Mouse (Mus musculus) kidney, embryonic 15.5 days (tissue): ENCODE results near the gene Pink1. TPM values are rescaled to one million over a fixed set of nuclear protein-coding genes. Genes with fewer than 3 reads are reported as not detected.
A peak's percentile ranks its signal among the peaks of the same experiment; 100 is the strongest.

Experiments
- ATAC-seq: fragments of 200-750 bp; cut with Nextera tagmentation; replicated peaks from 2 replicates; pipeline ENCODE4 v1.8.0; 2017; ENCODE audit warnings: moderate TSS enrichment; ENCODE audit not compliant: low FRiP score
- H3K27ac ChIP-seq: fragments of 300-500 bp; sonication (generic); 2 replicates; pipeline ENCODE4 v1.5.1; 2015; ENCODE audit warnings: mild to moderate bottlenecking, inconsistent platforms
- H3K27me3 ChIP-seq: fragments of 300-500 bp; sonication (generic); 2 replicates; pipeline ENCODE4 v1.6.1; 2015; ENCODE audit warnings: inconsistent platforms
- H3K36me3 ChIP-seq: fragments of 300-500 bp; sonication (generic); 2 replicates; pipeline ENCODE4 v1.6.1; 2015; ENCODE audit warnings: inconsistent platforms
- H3K4me1 ChIP-seq: fragments of 300-500 bp; sonication (generic); 2 replicates; pipeline ENCODE4 v1.6.1; 2015; ENCODE audit warnings: inconsistent platforms
- H3K4me2 ChIP-seq: fragments of 300-500 bp; sonication (generic); 2 replicates; pipeline ENCODE4 v1.6.1; 2015; ENCODE audit warnings: moderate library complexity, mild to moderate bottlenecking, inconsistent platforms
- H3K4me3 ChIP-seq: fragments of 300-500 bp; sonication (generic); replicated peaks from 2 replicates; pipeline ENCODE4 v1.5.1; 2015; ENCODE audit warnings: mild to moderate bottlenecking, inconsistent platforms
- H3K9ac ChIP-seq: fragments of 300-500 bp; sonication (generic); 2 replicates; pipeline ENCODE4 v1.6.1; 2015; ENCODE audit warnings: mild to moderate bottlenecking, inconsistent platforms
- H3K9me3 ChIP-seq: fragments of 300-500 bp; sonication (generic); replicated peaks from 2 replicates; pipeline ENCODE4 v1.6.1; 2016; ENCODE audit warnings: inconsistent platforms
- WGBS: fragments of 180-500 bp; shearing (Covaris S2); methylation state at CpG from one replicate; pipeline ENCODE4 v1.1.7; 2015; ENCODE audit warnings: mixed read lengths; 5-methylcytosine and 5-hydroxymethylcytosine counted together
- microRNA-seq: library from miRNA; unstranded; fragments of <30 nt; microRNA quantifications from one replicate; pipeline ENCODE4, GENCODE M21; 2016
- polyA plus RNA-seq: library from polyadenylated mRNA; unstranded; fragments of >200 nt; fragmentation: Nextera tagmentation; extraction: Ambion mirVana; gene quantifications from 2 replicates; pipeline ENCODE4 v1.2.1, GENCODE M21; 2015

Gene Pink1
- polyA plus RNA-seq, 1 experiment from 2014 or later, result 50.3 TPM

- Histone ChIP-seq H3K4me2 (no peak overlapping the region), H3K9ac (no peak overlapping the region), H3K4me3 (no peak overlapping the region), H3K27me3 (no peaks in the 10 kb centered on the region), H3K27ac (no peak overlapping the region), H3K9me3 (no peaks in the 10 kb centered on the region), H3K4me1 (peaks cover 2% of the 10 kb centered on the region; the same call in 1 of the 2 replicates), H3K36me3 (no peaks in the 10 kb centered on the region)
- 81% methylated on average over 12 of the region's 12 CpGs for WGBS
- no peak for ATAC-seq
These were observed 39.7 kb downstream of the Pink1 start for GRCm38 (mm10) chr4:138286411-138286810.

GRCm38 (mm10) chr4:138282834-138283233 is 43.3 kb downstream of the Pink1 start:
- Histone ChIP-seq H3K27ac (no peak overlapping the region), H3K4me2 (no peak overlapping the region), H3K27me3 (no peaks in the 10 kb centered on the region), H3K4me3 (no peak overlapping the region), H3K4me1 (no peaks in the 10 kb centered on the region), H3K36me3 (no peaks in the 10 kb centered on the region), H3K9me3 (no peaks in the 10 kb centered on the region), H3K9ac (no peak overlapping the region)
- 29% methylated on average over 4 of the region's 4 CpGs for WGBS
- ATAC-seq, result peak; percentile 70

DNA sequence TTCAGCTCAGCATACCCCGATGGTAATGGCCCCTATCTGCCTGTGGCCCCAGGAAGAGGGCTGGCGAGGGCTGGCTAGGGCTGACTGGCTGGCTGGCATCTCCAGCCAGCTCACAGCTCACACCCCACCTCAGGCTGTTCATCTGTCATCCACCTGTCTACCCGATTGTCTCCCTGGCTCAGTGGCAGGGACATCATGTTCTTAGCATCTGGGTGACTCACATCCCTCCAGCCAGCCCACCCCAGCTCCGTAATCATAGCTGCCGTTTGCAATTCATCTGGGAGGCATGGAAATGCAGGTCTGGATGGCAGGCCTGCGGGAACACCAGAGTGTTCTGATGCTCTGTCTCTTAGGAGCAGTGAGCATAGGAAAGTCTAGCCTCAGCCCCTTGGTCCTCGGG is 47.8 kb downstream of the Pink1 start:
- Histone ChIP-seq H3K4me1 (no peaks in the 10 kb centered on the region), H3K27ac (no peak overlapping the region), H3K27me3 (no peaks in the 10 kb centered on the region), H3K36me3 (no peaks in the 10 kb centered on the region), H3K9ac (no peak overlapping the region), H3K4me3 (no peak overlapping the region), H3K9me3 (no peaks in the 10 kb centered on the region), H3K4me2 (no peak overlapping the region)
- ATAC-seq, result no peak
- WGBS, result 60% methylated on average over 7 of the region's 7 CpGs

GRCm38 (mm10) chr4:138272011-138272997 is 53.8 kb downstream of the Pink1 start:
- Histone ChIP-seq H3K4me1 (no peaks in the 10 kb centered on the region), H3K4me2 (no peak overlapping the region), H3K27me3 (peaks cover 3% of the 10 kb centered on the region; the same call in 1 of the 2 replicates), H3K36me3 (no peaks in the 10 kb centered on the region), H3K4me3 (no peak overlapping the region), H3K9me3 (no peaks in the 10 kb centered on the region), H3K9ac (no peak overlapping the region), H3K27ac (no peak overlapping the region)
- ATAC-seq, result 0 out of 2 replicates have a peak, but pooled peaks have one; percentile 46
- 64% methylated on average over 14 of the region's 14 CpGs for WGBS

- H3K36me3 ChIP-seq, result no peaks in the 10 kb centered on the region
- no peak for ATAC-seq
- H3K9me3 ChIP-seq, result no peaks in the 10 kb centered on the region
- H3K4me2 ChIP-seq, result no peak overlapping the region
- H3K27ac ChIP-seq, result no peak overlapping the region
- peaks cover 21% of the 10 kb centered on the region; the same call in 1 of the 2 replicates for H3K27me3 ChIP-seq
- 83% methylated on average over 10 of the region's 10 CpGs for WGBS
- no peak overlapping the region for H3K9ac ChIP-seq
- no peak overlapping the region for H3K4me3 ChIP-seq
- peaks cover 1% of the 10 kb centered on the region for H3K4me1 ChIP-seq
These were observed 58.2 kb downstream of the Pink1 start for GRCm38 (mm10) chr4:138267869-138268268.

Small RNA genes lying within 50 kb of the gene (microRNA-seq; reads per million reads assigned to microRNA genes)
- gene Gm27646 (not detected), gene Mir7019 (not detected)

Other genes starting within 250 kb of the Pink1 start
- gene Hp1bp3, start 110.0 kb downstream of the Pink1 start, polyA plus RNA-seq, result 155 and 161 TPM in 2 replicates
- 0.42 and 0.77 TPM in 2 replicates for gene Sh2d5, start 75.9 kb downstream of the Pink1 start, polyA plus RNA-seq
- 1.6 and 2.0 TPM in 2 replicates for gene Kif17, start 75.9 kb downstream of the Pink1 start, polyA plus RNA-seq
- 365 and 386 TPM in 2 replicates for gene Ddost, start 21.6 kb downstream of the Pink1 start, polyA plus RNA-seq
- gene Cda, start 41.7 kb upstream of the Pink1 start, polyA plus RNA-seq, result 21.3 and 22.0 TPM in 2 replicates
- not detected in 2 replicates for gene Fam43b, start 70.2 kb upstream of the Pink1 start, polyA plus RNA-seq
- gene Mul1, start 108.4 kb upstream of the Pink1 start, polyA plus RNA-seq, result 21.6 and 23.8 TPM in 2 replicates
- gene Camk2n1, start 128.0 kb upstream of the Pink1 start, polyA plus RNA-seq, result 7.6 and 8.3 TPM in 2 replicates